Mouse (Mus musculus): ENCODE measurements around the gene Ces1a.

The Ces1a gene

DNA sequence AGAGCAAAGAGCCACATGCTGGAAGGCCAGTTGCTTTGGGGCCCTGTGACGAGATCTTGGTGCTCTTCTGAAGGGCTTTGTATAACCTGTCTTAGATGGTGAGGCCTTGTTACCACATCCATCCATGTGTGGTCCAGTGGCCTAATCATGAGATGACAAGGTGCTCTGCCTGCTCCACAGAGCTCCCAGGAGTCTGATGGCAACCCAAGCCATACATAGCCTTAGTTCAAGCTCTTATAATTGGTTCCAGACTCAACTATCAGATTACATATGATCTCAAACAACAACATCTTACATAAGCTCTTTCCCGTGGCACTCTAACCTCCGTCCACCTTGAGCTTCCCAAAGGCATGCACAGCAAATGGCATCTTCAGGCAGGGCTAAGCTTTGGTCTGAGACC is at the start of gene Ces1a:
Ces1a (minus strand) TSS at position 101 of the 400 bp plus-strand sequence.
- no peak for DNase-seq

DNA sequence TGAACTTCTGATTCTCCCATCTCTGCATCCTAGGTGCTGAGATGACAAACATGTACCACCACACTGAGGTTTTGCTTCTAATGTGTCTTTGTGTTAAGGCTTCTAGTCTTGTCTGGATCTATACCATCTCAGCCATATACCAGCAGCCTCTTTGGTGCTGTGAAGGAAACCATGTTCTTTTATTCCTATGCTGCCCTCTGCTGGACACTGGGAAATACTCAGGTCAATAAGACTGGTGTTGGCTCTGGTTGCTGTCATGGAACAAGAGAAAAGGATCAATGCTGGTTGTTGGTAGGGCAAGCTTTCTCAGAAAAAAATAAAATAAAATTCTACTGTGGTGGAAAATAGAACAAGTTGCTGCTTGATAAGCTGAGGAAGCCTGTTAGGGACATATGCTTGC is 47.4 kb upstream of the Ces1a start:
- peak; percentile 31 for DNase-seq

- no peak for DNase-seq
These were observed 43.3 kb upstream of the Ces1a start for GRCm38 (mm10) chr8:93091324-93091723.

DNA sequence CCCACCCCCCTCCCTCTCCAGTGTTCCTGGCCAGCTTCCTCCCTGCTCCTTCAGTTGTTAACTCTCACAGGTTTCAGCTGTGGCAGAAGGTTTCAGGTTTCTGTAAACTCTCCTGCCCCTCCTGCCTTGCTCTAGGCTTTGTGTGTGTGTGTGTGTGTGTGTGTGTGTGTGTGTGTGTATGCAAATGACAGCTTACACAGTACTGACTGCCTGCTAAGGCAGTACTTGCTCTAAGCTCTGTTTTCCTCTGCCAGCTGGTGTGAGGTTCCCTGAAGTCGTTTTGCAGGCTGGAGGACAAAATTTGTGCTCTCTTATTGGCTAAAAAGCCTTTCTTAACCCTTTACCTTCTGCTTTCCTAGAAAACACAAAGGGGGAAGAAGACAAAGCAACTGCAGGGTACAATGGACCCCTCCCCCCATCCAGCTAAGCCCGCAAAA is 40.7 kb upstream of the Ces1a start:
- no peak for DNase-seq

GRCm38 (mm10) chr8:93088193-93088592 is 40.2 kb upstream of the Ces1a start:
- no peak for DNase-seq

DNA sequence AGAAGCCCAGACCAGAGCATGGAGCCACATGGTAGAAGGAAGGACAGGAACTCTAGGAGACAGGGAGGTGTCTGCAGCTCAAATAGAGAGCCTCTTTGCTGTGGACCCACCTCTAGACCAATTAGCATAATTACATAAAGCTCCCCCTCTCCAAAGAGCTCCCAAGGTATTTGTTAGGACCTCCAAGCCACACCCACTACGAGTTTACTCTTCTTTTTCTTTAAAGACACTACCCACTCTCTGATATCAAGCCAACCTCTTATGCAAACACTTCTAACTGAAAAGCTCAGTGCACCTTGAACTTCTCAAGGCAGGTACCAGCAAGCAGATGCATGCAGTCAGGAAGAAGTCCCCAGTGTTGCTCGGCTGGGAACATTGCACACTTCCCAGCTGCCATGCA is 31.9 kb upstream of the Ces1a start, which contains the start of gene Ces1b:
Ces1b (minus strand) TSS at position 131 of the 400 bp plus-strand sequence.
- no peak for DNase-seq

- no peak for DNase-seq
These were observed 27.3 kb upstream of the Ces1a start for GRCm38 (mm10) chr8:93075251-93075650.

DNA sequence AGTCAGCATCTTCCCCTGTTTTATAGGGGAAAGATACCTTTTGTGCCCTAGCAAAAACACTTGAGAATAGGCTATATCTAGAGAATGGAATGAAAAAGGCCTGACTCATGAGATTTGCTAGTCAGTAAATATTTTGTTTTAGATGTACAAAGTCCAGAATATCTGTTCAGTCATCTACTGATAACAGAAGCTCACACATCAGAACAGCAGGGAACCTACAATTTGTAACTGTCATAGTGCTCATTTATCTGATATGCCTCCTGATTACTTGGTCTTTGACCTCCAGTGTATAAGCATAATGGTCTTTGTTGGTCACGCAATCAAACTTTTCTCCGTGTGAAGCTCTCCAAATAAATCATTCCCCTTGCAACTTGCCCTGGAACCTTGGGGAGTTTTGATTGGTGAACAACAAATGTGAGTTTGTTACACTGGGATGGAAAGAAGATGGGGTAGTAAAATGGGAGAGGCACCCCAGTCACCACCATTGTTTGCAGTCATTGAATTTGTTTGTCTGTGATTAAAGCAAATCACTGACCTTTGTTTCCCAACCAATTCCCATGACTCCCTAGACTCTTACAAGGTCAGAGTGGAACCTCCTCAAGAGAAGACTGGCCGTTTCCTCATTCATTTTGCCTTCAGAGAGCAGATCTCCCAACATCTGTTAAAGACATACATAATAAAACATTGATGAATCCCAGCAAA is 15.6 kb upstream of the Ces1a start:
- no peak for DNase-seq

- DNase-seq = peak; percentile 36
These were observed 11.2 kb upstream of the Ces1a start for GRCm38 (mm10) chr8:93059185-93059584.

GRCm38 (mm10) chr8:93055238-93055637 is 7.2 kb upstream of the Ces1a start:
- DNase-seq = no peak

DNA sequence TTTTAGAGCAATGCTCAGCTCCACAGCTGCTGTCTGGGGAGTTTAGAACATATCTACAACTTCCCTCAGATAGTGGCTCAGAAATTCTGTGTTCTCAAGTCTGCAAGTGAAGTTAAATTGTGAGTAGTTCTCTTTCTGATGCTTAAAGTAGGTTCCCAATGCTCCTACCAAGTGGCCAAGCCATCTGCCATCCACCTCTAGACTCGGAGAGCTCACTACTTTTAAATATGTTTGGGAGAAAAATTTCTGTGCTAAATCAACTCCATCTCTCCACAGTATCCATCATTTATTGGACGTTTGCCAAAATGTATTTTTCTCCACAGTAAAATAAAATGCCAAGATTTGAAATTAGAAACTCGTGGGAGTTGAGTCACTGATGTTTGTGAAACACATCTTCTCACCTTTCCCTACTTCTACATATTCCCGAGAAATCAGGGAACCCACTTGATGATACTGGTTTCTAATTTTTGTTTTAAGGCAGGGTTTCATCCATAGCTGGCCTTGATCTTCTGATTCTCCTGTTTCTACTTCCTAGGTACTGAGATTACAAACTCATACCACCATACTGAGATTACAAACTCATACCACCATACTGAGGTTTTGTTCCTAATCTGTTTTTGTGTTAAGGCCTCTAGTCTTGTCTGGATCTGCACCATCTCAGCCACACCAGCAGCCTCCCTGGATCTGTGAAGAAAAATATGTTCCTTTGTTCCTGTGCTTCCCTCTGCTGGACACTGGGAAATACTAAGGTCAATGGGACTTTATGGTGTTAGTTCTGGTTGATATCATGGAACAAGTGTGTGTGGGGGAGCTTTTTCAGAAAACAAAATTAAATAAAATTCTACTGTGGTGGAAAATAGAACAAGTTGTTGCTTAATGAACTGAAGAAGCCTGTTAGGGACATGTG is 771 bp upstream of the Ces1a start:
- DNase-seq = no peak

GRCm38 (mm10) chr8:93043083-93043482 is 4.9 kb downstream of the Ces1a start:
- no peak for DNase-seq

GRCm38 (mm10) chr8:93040776-93041567 is 7.0 kb downstream of the Ces1a start:
- DNase-seq = no peak

DNA sequence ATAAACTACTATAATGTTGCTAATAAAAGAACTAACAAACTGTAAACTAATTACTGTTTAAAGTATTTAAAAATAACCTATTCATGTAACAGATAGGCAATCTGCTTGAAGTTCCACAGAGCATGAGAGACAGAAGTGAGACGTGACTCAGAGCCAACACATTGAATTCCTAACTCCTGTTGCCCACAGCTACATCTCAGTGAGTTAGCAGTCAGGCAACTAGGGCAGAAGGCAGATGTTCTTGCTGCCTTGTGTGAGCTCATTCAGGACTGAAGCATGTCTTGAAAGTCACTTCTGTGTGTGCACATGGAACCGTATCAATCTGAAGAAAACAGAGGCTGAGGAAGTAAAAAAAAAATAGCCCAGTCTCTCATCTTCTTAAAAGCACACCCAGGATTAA is 7.7 kb downstream of the Ces1a start:
- peak; percentile 52 for DNase-seq

GRCm38 (mm10) chr8:93038831-93039230 is 9.2 kb downstream of the Ces1a start:
- no peak for DNase-seq

DNA sequence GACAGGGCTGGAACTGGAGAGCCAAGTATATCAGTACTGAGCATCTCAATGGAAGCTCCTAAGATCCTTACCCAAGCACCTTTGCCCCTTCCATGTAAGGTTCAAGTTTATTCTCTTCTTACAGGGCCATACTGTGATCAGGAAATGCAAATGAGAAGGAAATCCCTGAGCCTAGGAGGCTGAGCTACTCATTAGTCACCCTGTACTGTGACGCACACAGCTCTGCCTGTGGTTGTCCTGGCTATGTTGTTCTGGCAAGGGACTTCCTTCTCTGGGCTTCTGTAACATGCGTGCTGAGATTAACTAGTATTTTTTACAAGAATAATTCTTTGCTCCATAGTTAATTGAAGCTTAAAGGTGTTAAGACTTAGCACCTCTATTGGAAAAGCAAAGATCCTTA is 17.3 kb downstream of the Ces1a start:
- no peak for DNase-seq

DNA sequence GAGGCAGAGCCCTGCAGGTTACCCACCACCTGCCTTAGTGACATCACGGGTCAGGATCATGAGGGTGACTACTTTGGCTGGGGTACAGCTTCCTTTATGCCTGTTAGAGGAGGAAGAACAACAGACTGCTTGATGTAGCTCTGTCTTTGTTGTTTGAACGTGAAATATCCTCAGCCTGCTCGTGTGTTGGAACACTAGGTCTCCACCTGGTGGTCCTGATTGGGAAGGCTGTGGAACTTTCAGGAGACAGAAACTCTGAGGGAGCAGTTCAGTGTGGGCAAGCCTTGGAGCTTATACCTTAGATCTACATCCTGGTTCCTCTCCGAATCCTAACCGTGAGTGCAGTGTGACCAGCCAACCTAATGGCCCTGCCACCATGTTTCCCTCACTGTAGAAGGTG is 26.3 kb downstream of the Ces1a start:
- DNase-seq = no peak

DNA sequence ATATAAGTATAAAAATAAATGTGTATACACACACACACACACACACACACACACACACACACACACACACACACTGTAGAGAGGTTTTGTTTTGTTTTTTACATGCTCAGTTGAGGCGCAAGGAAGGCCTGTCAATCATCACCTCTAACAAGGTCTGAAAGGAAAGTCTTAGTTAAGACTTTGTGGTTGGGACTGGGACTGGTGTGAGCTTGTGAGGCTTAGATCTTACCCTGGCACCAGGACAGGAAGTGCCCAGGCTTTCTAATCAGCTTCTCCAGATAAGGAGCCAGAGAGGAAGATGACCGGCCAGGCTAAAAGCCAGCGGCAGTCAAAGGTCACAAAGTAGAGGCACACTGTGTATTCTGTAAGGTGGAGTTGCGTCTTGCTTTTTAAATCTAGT is 33.7 kb downstream of the Ces1a start:
- no peak for DNase-seq

GRCm38 (mm10) chr8:93012226-93012625 is 35.8 kb downstream of the Ces1a start:
- DNase-seq = no peak

DNA sequence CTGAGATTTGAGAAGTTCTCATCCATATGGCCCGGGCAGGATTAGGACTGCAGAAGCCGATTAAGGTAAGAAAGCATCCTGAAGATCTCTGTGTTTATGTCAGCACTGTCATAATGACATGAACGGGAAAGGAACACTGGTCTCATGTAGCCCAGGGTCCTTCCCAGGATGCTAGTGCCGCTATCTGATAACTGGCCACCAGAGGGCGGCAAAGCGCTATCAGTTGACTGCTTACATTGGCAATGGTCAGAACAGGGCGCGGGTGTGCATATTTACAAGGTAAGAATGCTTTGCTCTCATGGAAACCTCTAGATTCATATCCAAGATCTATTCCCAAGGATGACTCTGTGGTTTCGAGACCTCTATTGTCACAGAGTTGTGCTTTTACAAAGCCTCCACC is 36.6 kb downstream of the Ces1a start:
- peak; percentile 75 for DNase-seq

- peak; percentile 34 for DNase-seq
These were observed 37.7 kb downstream of the Ces1a start for GRCm38 (mm10) chr8:93010286-93010685.

GRCm38 (mm10) chr8:92998600-92998999 is 49.4 kb downstream of the Ces1a start:
- peak; percentile 51 for DNase-seq

DNA sequence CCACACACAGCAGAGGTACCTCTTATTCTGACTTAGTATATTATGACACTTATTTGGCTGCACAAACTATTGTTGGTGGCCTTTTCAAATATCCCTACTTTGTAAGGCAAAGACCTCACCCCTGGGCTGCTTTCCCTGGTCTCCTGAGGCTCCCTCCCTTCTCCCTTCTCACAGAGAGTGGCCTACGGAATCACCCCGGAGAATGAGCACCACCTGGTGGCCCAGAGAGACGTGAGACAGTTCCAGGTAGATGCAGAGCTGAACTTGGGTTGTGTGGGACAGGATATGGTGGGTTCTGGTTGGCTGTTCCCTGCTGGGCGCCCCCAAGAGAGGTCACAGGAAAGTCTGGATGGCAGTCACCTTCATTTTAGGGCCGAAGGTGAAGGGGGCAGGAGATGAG is 51.2 kb downstream of the Ces1a start:
- peak; percentile 59 for DNase-seq

Data from right cerebral cortex, adult 18-20 months (tissue).